Mouse (Mus musculus) neutrophil, adult 5-6 weeks (primary cell): ENCODE data around the gene Polr1e. TPM values are rescaled to one million over a fixed set of nuclear protein-coding genes. Genes with fewer than 3 reads are reported as not detected.
"Not testable (repeated sequence)": the region's sequence is repeated elsewhere in the genome, so short reads cannot be mapped to it uniquely, and the experiment has no call there.

Experiments
- ATAC-seq: fragments of 151-379, 151-347 bp; 2 replicates; pipeline ENCODE4 v1.8.0; 2017; ENCODE audit warnings: mild to moderate bottlenecking, moderate TSS enrichment; ENCODE audit not compliant: insufficient number of reproducible peaks, poor library complexity, low FRiP score, severe bottlenecking; ENCODE audit errors: extremely low read depth
- total RNA-seq: library from RNA; stranded (forward); fragments of 200-1000 nt; gene quantifications from 2 replicates; pipeline ENCODE4 v1.2.3, GENCODE M21; 2017

Gene Polr1e
- total RNA-seq = 16.3 and 22.0 TPM in 2 replicates

GRCm38 (mm10) chr4:45018452-45018980 lies at the start of gene Polr1e:
TSS of gene Polr1e (plus strand) at chr4:45018583.
- ATAC-seq = peak; percentile 91

GRCm38 (mm10) chr4:44970056-44970455 lies 48.3 kb upstream of the Polr1e start:
- ATAC-seq = peak; percentile 35; the same call in 1 of the 2 replicates

- peak; percentile 48 for ATAC-seq
These were observed 47.7 kb upstream of the Polr1e start for GRCm38 (mm10) chr4:44970612-44971110.

- ATAC-seq = peak; percentile 76
These were observed 44.9 kb upstream of the Polr1e start for GRCm38 (mm10) chr4:44973450-44973849.

GRCm38 (mm10) chr4:44973871-44974270 lies 44.5 kb upstream of the Polr1e start:
- ATAC-seq = no peak

GRCm38 (mm10) chr4:44974331-44974730 lies 44.1 kb upstream of the Polr1e start:
- no peak for ATAC-seq

- no peak for ATAC-seq
These were observed 42.3 kb upstream of the Polr1e start for GRCm38 (mm10) chr4:44976026-44976615.

GRCm38 (mm10) chr4:44976921-44977710 lies 41.3 kb upstream of the Polr1e start:
- ATAC-seq = no peak

GRCm38 (mm10) chr4:44978175-44978574 lies 40.2 kb upstream of the Polr1e start:
- no peak for ATAC-seq

GRCm38 (mm10) chr4:44979794-44980338 lies 38.5 kb upstream of the Polr1e start:
- no peak for ATAC-seq

- ATAC-seq = peak; percentile 70
These were observed 37.0 kb upstream of the Polr1e start, which contains the start of gene Grhpr for GRCm38 (mm10) chr4:44981280-44981973. TSS of gene Grhpr (plus strand) at chr4:44981395.

GRCm38 (mm10) chr4:44981974-44982287 lies 36.5 kb upstream of the Polr1e start:
- ATAC-seq = no peak

GRCm38 (mm10) chr4:44982440-44983130 lies 35.8 kb upstream of the Polr1e start:
- ATAC-seq = no peak

GRCm38 (mm10) chr4:44983131-44983740 lies 35.1 kb upstream of the Polr1e start:
- no peak for ATAC-seq

GRCm38 (mm10) chr4:44990560-44990959 lies 27.8 kb upstream of the Polr1e start:
- ATAC-seq = no peak

GRCm38 (mm10) chr4:44992330-44992729 lies 26.1 kb upstream of the Polr1e start:
- not testable (repeated sequence) for ATAC-seq

- not testable (repeated sequence) for ATAC-seq
These were observed 25.2 kb upstream of the Polr1e start for GRCm38 (mm10) chr4:44993179-44993578.

GRCm38 (mm10) chr4:44993847-44994246 lies 24.5 kb upstream of the Polr1e start:
- no peak for ATAC-seq
